Mouse (Mus musculus) right cerebral cortex, postnatal 36 days (tissue): ENCODE data around the gene Sys1.

Experiments
- DNase-seq, 2 experiments: peaks; one replicate each; pipeline ENCODE4 v3.0.0; 2022; ENCODE audit warnings: low spot score in 2 of 2, mixed read lengths in 1 of 2

Sys1 gene

DNA sequence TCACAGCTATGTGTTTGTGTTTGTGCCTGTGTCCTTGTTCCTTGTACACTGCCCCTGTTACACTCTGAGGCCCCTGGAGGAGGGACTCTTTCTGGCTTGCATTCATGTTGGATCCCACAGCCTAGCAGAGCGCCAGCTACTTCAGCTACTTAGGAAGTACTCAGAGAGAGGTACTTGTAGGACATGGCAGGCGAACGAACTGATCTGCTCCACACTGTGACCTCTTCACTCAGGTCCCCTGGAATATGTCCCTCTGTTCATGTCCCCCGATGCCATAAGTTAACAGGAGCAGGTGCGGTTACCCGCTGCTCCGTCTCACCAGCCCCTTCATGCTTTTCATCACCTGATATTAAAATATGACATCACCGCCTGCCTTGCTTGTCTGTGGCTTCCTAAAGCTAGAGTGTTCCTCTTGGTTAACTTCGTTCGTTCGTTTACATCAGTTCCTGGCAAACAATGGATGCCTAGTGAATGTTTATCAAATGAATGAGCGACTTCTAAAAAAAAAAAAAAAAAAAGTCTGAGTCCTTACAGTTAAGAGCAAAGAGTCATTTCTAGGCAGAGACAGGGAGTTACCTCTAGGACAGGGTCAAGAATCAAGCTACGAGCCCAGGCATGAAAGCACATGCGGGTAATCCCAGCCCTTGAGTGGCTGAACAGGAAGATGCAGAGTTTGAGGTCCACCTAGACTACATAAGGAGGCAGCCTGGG, 3.6 kb upstream of the Sys1 start:
- DNase-seq = no peak

DNA sequence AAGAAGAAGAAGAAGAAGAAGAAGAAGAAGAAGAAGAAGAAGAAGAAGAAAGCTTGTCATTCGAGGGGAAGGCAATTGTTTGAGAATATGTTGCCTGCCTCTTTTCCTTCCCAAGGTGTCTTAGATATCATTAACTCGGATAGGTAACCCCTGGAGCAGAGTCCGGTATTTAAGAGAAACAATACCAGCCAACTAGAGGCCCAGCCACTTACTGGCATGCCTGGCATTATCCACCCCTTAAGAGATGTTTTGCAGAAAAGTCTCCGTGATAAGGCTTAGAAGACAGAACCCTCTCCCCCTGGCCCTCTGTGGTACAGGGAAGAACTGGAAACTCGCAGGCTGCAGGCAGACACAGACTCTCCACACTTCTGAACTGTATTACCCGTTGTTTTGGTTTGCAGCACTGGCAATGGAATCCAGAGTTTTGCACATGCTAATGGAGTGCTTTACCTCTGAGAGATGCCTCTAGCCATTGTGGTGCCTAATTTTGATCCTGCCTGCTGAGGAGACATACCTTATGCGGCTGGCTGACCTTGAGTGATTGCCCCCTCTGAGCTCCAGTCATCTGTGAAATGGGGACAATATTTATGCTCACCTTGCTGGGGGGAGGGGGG, 2.8 kb upstream of the Sys1 start:
- no peak for DNase-seq

DNA sequence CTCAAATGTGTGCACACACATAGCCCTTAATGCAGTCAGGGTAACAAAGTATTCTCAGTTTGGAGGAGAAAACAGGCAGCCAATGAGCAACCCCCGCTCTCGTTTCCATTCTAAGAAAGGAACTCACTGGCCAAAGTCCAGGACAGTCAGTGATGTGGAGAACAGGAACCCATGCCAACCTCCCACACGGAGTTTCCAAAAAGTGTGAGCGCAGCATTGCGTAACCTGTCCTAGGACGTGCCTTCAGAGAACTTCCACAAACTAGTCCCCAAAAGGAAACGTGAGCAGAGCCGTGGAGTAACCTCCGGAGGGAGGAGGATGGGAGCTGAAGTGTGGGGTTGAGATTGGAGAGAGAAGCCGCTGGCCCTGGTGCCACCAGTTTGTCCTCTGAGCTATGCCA, 1.9 kb upstream of the Sys1 start:
- DNase-seq = peak; percentile 79 to 90

DNA sequence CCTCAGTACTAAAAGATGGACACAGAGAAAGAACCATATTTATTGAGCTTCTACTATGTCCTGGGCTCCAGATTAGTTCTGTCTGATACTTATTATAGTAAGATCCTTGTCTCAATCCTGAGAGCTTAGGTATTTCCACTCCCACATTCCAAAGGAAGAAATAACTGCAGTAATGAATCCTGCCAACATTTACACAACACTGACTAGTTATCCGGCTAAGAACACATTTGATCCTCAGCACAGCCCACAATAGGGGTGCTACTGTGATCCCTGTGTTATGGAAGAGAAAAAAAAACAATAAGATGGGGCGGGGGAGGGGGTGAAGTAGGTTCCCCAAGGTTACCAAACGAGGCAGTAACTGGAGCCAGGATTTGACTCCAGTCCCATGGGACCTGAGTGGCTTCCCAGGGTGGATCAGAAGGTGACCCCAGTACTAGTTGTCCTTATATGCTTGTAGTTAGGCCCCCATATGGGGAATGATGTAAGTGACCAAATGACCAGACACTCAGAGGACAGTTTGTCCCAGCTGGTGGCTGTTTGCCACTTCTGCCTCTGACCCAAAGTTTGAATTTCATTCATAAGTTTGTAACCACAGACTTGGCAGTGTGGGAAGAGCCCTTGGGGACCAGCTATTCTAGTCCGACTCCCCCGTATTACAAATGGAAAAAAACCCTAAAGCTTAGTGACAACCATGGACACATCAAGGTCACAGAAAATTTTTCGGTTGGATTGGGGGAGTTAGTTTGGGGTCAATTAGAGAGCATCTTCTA, 1.2 kb upstream of the Sys1 start:
- no peak for DNase-seq

DNA sequence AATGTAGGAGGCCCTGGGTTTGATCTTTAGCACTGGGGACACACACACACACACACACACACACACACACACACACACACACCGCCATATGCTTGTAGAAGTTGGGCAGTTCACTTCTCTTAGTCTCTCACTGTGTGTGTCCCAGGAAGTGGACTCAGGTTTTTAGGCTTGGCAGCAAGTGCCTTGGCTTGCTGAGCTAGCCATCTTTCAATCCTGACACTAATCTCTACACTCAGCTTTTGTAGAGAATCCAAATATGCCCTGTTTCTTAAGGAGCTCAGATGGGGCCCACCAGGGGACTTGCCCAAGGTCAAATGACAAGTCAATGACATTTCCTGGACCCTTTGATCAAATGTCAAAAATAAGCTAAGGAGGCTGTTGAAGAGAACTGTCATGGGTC, 351 bp upstream of the Sys1 start:
- DNase-seq = no peak

DNA sequence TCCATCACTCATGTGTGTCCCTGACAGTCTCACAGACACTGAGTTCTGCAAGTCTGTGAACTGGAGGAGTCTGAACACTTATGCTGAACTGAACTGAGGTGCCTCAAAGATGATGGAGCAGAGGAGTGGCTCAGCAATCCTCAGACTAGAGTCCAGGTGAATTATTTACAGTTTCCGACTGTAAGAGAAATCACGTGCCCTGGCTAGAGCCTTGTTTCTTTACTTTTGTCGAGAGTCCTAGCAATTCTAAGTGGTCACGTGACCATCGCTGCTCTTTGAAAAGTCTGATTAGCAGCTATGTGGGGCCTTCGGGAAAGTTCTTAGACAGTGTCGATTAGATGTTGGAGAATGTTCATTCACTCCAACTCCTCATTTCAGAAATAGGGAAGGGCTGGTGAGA, 1.2 kb downstream of the Sys1 start:
- DNase-seq = no peak

DNA sequence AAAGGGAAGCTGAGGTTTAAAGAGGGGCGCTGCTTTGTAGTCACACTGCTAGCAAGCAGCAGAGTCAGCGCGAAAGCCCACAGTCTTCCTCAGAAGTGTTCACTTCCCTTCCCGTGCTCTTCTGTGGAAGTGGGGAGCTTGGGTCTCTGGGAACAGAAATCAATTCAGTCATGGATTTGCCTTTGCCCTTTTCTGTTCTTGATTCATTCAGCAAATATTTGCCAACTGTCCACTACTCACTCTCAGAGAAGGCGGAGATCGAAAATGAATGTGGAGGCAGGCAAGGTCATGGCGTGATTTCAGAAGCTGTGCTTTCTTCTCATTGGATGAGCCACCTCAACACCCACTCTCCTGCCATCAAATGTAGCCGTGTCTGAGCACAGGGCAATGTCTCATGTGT, 1.8 kb downstream of the Sys1 start:
- no peak for DNase-seq

DNA sequence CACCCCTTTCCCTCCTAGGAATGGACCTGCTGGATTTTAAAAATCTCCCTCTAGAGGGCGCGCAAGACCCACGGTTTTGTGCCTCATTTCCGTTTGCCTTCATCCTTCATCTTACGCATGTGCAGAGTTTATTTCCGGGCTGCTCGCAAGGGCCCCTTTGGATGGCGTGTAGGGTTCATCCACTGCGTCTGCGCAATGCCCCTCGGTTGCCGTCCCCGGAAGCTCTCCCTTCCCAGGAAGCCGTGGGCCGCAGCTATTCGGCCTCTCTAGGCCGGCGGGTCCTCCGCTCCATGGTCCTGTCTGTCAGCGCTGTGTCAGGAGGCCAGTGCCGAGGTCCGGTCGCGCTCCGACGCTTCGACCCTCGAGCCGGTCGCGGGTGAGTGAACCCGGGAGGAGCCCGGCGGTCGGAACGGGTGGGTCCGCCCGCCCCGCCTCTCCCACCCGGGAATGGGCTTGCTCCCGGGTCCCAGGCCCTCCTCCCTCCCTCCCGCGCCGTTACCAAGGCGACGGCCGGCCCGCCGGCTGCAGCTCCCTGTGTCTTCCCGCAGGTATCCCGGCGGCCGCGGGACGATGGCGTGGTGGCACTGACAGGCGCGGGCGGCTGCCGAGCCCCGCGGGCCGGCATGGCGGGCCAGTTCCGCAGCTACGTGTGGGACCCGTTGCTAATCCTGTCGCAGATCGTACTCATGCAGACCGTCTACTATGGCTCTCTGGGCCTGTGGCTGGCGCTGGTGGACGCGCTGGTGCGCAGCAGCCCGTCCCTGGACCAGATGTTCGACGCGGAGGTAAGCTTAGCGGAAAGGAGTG, 4.2 kb downstream of the Sys1 start, which contains the start of gene Gm20458:
Gm20458 (plus strand) TSS at position 223 of the 807 bp plus-strand sequence.
- peak; percentile 96 to 98 for DNase-seq

DNA sequence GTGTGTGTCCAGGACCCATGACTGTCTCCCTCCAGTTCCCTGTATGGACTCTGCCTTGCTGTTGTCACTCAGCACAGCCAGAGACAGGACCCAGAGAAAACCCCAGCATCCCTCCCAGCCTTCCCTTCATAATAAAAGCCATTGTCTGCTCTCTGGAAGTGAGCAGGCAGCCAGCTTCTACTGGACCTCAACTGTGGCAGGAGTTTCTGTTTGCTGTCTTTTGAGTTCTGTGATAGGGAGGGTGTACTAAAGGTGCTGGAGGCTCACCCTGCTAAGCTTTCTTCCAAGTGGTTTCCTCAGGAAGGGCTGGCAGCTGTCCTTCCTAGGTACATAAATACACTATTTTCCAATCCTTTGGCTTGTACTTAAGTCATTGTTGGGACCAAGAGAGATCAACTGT, 8.4 kb downstream of the Sys1 start:
- DNase-seq = no peak

DNA sequence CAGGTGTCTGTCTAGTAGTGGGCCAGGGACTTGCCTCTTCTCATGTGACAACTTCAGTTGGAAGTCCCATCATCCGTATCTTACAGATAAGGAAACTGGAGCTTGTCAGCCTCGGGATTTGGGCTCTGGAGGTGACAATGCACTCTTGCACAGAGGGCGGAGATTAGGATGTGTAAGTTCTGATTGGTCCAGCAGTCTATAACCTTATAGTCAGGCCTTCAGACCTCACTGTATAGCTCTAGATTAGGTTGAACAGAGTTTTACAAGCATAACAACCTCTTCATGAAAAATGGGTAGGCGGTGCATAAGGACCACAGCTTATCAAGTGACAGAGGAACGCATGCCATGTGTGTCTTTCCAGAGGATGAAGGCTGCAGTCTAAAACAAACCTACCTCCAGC, 10.0 kb downstream of the Sys1 start:
- DNase-seq = no peak

DNA sequence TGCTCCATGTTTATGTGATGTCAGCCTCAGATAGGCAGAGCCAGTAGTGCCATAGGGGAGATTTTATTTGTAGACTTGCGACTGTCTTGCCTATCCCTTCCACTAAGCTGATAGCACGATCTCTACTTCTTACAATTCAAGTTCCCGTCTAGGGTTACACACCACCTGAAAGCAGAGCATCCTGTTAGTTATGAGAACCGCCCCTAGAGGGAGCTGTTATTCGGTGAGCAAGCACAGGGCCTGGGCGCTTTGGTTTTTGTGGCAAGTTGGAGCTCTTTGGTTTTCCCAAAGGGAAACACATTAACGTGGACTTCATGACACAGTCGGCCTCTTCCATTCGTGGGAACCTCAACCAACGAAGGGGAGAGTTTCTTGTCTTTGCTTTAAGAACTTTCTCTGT, 13.5 kb downstream of the Sys1 start:
- DNase-seq = no peak

DNA sequence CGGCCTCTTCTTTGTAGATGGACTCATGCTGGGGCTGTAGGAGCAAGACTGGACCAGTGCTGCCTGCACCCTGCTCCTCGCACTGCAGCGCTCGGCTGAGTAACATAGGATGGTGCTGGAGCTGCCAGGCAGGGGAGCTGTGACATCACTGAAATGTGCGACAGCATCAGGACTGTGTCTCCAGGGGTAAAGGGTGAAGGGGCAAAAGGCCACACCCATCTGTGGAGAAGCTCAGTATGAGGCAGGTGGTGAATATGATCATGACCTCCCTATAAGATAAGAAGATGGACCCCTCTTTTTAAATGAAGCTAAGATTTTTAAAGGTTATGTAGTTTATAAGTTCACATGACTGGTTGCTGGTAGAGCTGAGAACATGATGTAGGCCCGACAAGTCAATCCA, 16.9 kb downstream of the Sys1 start, which contains the start of gene Trp53tg5:
Trp53tg5 (minus strand) TSS at position 101 of the 400 bp plus-strand sequence.
- DNase-seq = no peak

DNA sequence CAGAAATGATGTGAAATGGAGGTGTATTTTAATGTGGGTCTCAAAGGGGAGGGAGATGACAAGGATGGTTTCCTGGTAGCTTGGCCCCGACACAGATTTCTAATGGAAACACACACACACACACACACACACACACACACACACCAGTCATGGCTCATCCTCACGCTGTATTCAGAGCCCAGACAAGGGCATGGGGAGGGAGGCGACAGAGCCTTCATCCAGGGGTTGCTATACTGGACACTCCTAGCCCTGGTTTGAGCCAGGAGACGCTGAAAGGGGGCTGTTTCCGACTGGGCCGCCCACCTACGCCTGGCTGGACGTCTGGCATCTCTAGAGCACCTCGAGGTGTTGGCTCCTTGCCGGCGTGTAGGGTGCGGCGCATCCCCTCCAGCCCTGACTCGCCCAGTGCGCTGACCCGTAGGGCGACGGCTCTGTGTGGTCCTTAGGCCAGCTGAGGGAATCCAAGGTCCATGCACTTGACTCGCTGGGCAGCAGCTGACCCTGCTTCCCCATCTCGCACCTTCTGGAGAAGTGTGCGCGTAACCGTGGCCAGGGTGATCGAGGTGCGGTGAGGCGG, 29.0 kb downstream of the Sys1 start, which contains the start of gene Dbndd2:
Dbndd2 (plus strand) TSS at position 426 of the 577 bp plus-strand sequence.
- DNase-seq = peak in 1 of 2 experiments; percentile 43

DNA sequence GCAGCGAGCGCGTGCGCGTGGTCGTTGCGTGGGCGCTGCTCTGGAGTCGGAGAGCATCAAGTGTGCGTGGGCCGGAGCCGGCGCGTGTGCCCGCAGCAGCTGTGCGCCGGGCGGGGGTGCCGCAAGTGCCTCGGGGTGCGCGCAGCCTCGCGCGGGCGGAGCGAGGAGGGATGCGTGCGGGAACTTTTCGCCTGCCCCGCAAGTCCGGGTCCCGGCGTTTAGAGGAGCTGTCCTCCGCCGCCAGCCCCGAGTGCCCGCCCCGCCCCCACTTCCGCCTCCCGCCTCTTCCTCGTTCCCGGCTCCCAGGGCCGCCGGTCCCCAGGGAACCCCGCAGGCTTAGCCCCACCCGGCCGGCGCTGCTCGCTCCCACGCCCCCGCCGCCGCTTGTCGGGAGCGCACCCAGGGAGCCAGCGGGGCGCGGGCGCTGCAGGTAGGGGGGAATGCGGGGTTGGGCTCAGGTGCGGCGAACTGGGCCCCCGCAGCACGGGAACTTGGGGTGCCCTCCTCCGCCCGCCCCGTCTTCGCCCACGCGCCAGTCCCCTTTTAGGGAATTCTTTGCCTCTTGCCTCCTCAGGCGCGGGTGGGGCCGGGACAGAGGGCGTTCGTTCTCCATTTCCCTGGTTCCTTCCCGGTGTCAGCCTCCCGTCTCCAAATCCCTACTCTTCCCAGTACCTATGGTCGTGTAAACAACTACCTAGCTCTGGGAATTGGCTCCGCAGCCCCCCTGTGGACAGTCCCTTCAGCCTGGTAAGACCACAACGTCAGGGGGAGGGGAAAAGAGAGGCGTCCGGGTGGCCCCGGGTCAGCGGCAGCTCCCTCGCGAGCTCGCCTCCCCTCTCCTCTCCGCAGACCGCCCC, 29.7 kb downstream of the Sys1 start:
- DNase-seq = peak; percentile 80 to 86

DNA sequence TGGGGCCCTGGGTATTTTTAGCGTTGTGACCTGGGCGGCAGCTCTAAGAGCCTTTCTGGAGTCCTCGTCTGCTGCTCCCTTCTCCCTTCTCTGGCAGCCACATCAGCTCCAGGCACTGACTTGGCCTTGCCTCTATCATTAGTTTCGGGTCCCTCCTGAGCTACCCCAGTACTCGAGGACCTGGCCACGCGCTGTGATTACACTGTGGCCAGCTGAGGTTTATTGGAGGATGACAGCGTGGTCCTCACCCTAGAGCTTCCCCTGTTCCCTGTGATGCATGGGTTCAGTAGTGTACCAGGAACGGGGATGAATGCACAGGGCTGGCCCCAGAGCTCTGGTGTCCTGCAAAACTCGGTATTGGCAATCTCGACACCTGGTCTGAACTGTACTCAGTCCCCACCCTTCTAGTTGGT, 30.4 kb downstream of the Sys1 start:
- no peak for DNase-seq

DNA sequence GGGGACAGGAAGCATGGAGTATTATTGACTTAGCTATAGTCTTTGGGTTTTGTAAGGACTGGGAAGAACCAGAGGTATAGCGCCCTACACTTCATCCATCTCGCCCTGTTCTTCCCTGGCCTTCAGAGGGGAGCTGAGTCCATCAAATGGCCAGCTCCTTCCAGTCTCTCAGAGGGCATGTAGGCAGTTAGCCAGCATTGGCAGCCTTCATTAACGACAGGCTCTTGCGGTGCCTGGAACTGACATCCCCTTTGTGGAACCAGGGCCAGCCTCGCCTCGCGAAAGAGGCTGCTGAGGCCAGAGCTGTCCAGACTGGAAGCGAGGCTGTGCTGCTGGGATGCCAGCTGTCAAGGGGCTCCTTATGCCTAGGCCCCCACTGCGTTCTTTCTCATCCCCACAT, 31.0 kb downstream of the Sys1 start:
- DNase-seq = no peak

DNA sequence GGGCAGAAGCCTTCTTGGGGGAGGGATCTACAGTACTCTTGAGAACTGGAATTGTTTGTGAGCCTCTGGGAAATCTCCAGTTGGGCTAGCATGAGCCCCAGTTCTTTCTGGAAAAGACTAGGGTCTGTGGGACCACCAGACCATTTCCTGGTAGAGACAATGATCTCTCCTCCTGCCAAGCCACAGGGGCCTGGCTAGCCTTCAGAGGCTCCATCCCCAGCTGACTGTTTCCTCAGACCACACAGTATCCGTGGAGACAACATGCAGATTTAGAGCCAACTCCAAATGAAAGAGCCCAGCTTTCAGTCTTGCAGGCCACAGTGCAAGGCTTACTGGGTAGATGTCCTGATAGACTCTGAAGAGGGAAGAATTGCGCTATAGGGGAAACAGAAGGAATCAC, 37.4 kb downstream of the Sys1 start:
- no peak for DNase-seq

DNA sequence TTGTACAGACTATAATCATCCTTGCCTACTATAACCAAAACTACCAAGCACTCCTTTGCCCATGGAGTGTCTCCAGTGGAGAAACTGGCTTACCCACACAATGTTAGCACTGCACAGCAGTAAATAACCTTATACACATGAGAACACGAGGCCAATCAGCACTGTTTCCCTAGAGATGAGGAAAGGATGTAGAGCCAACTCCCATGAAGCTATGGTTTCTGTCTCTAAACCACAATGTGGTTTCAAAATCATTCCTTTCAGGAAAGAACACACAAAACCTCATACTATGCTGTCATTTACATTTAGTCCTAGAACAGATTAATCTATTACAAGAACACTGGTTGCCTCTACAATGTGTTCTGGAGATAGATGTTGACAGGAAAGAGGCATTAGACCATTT, 39.6 kb downstream of the Sys1 start:
- no peak for DNase-seq

DNA sequence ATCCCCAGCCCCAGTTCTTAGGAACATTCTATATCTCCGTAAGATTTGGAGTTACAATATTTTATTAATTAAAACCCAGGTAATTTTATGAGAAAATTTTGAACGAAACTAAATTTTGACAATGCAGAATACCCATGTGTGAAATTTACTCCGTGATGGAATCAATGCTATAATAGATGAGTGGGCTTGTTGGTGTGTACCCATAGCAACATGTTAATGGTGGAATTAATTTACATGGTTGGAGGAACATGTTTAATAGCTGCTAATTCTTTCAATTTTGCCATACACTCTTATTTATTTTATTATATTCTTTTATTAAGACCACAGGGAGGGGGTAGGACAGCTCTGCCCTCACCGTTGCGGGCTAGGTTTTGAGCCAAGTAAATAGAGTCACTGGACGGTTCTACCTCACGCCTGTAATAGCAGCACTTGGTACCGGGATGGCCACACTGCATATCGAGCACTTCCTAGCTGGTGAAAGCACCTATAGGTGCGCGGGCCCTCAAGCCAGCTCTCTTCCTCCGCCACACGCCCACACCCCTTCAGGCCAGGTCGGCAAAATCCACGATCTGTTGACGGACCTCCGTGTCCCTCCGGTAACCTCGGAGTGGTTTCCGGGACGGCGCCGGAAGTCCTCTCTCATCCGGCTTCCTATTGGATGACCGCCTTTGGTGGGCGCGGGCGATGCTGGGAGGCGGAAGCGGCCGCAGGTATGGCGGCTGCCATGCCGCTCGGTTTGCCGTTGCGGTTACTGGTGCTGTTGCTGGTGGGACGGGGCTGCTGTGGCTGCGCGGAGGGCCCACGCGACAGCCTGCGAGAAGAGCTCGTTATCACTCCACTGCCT, 40.3 kb downstream of the Sys1 start, which contains the start of gene Pigt:
Pigt (plus strand) TSS at position 674 of the 844 bp plus-strand sequence.
- DNase-seq = peak; percentile 80 to 88
